ENCODE assay signal across 26 mouse cellular contexts in genomic region chr2:178272350-178272749, GRCm38 (mm10).
DNase-seq lines count a peak whose midpoint lies in the region; ATAC-seq lines count a peak whose summit lies in the region.
"Had no signal": no experiment of that assay in that cellular context is flagged by ENCODE, and none has a peak within 500 bp of the region (broad histone marks: within the 10 kb centered on the region; RNA-seq: fewer than 3 reads in every experiment).

No protein-coding gene starts in this region.

- 0 out of 2 replicates have a peak, but pooled peaks have one; percentile 19 for ATAC-seq in hindbrain, embryonic 14.5 days (ENCODE audit: low FRiP score)
- ATAC-seq in midbrain, embryonic 15.5 days (replicated peaks) = 0 out of 2 replicates have a peak, but pooled peaks have one; percentile 25
- no peak for ATAC-seq in forebrain, embryonic 15.5 days (replicated peaks)
- ATAC-seq: forebrain, embryonic 13.5 days; inflammation-experienced regulatory T-cells, adult 6 months had no signal

- peaks cover 9% of the 10 kb centered on the region; the same call in 1 of the 2 replicates for H3K36me3 ChIP-seq in hindbrain, embryonic 14.5 days (replicated peaks; ENCODE audit: control insufficient read depth, insufficient read depth)
- H3K36me3 ChIP-seq in hindbrain, embryonic 10.5 days = no peaks in the 10 kb centered on the region
- H3K36me3 ChIP-seq in midbrain, embryonic 15.5 days (replicated peaks) = no peaks in the 10 kb centered on the region
- H3K36me3 ChIP-seq in forebrain, embryonic 15.5 days = no peaks in the 10 kb centered on the region
- H3K36me3 ChIP-seq: stomach, embryonic 15.5 days had no signal

- no peak overlapping the region for H3K4me3 ChIP-seq in hindbrain, embryonic 14.5 days (replicated peaks; ENCODE audit: low read length)
- no peak overlapping the region for H3K4me3 ChIP-seq in hindbrain, embryonic 10.5 days
- no peak overlapping the region for H3K4me3 ChIP-seq in midbrain, embryonic 15.5 days
- no peak overlapping the region for H3K4me3 ChIP-seq in forebrain, embryonic 15.5 days
- H3K4me3 ChIP-seq: forebrain, embryonic 13.5 days; gastrocnemius, adult 2 months; stomach, embryonic 15.5 days had no signal

- H3K27me3 ChIP-seq in hindbrain, embryonic 14.5 days (ENCODE audit: control insufficient read depth, insufficient read depth, low read length) = no peaks in the 10 kb centered on the region
- no peaks in the 10 kb centered on the region for H3K27me3 ChIP-seq in hindbrain, embryonic 10.5 days (ENCODE audit: insufficient read depth, poor library complexity, severe bottlenecking)
- H3K27me3 ChIP-seq in midbrain, embryonic 15.5 days (replicated peaks) = no peaks in the 10 kb centered on the region
- H3K27me3 ChIP-seq in forebrain, embryonic 15.5 days = no peaks in the 10 kb centered on the region
- H3K27me3 ChIP-seq: forebrain, embryonic 13.5 days; stomach, embryonic 15.5 days had no signal

- H3K9ac ChIP-seq in hindbrain, embryonic 14.5 days = no peak overlapping the region
- no peak overlapping the region for H3K9ac ChIP-seq in midbrain, embryonic 15.5 days
- no peak overlapping the region for H3K9ac ChIP-seq in forebrain, embryonic 15.5 days (replicated peaks)
- H3K9ac ChIP-seq: forebrain, embryonic 13.5 days; liver, embryonic 14.5 days; stomach, embryonic 15.5 days had no signal

- 62% methylated on average over 4 of the region's 4 CpGs for WGBS in hindbrain, embryonic 14.5 days
- 75% methylated on average over 4 of the region's 4 CpGs for WGBS in hindbrain, embryonic 10.5 days
- WGBS in midbrain, embryonic 15.5 days = 62% methylated on average over 4 of the region's 4 CpGs
- 76% methylated on average over 4 of the region's 4 CpGs for WGBS in forebrain, embryonic 15.5 days

- H3K27ac ChIP-seq in hindbrain, embryonic 14.5 days = 0 out of 2 replicates have a peak overlapping the region, but pooled peaks have one; percentile 3
- no peak overlapping the region for H3K27ac ChIP-seq in hindbrain, embryonic 10.5 days
- no peak overlapping the region for H3K27ac ChIP-seq in midbrain, embryonic 15.5 days
- no peak overlapping the region for H3K27ac ChIP-seq in forebrain, embryonic 15.5 days (replicated peaks)
- H3K27ac ChIP-seq: forebrain, embryonic 13.5 days; gastrocnemius, adult 2 months; liver, embryonic 14.5 days; macrophage; stomach, embryonic 15.5 days had no signal

- no peaks in the 10 kb centered on the region for H3K9me3 ChIP-seq in hindbrain, embryonic 14.5 days (ENCODE audit: control insufficient read depth, low read length)
- H3K9me3 ChIP-seq in hindbrain, embryonic 10.5 days = no peaks in the 10 kb centered on the region
- H3K9me3 ChIP-seq in midbrain, embryonic 15.5 days = no peaks in the 10 kb centered on the region
- no peaks in the 10 kb centered on the region for H3K9me3 ChIP-seq in forebrain, embryonic 15.5 days
- H3K9me3 ChIP-seq: forebrain, embryonic 13.5 days; stomach, embryonic 15.5 days had no signal

- no peak overlapping the region for H3K4me2 ChIP-seq in hindbrain, embryonic 14.5 days (replicated peaks)
- H3K4me2 ChIP-seq in midbrain, embryonic 15.5 days = no peak overlapping the region
- no peak overlapping the region for H3K4me2 ChIP-seq in forebrain, embryonic 15.5 days (replicated peaks)
- H3K4me2 ChIP-seq: forebrain, embryonic 13.5 days; heart, embryonic 11.5 days; stomach, embryonic 15.5 days had no signal

- no peak for DNase-seq in hindbrain, embryonic 14.5 days (ENCODE audit: low spot score)
- DNase-seq in hindbrain, embryonic 10.5 days (ENCODE audit: low spot score) = no peak
- DNase-seq in left cerebral cortex, postnatal 4 days = peak; percentile 28
- no peak for DNase-seq in left cerebral cortex, adult 18-20 months (ENCODE audit: low spot score in 2 of 2)
- peak; percentile 37 for DNase-seq in retina, adult 2 months (ENCODE audit: low read depth, low spot score)
- DNase-seq in urinary bladder, postnatal 10 days (ENCODE audit: low spot score) = no peak
- DNase-seq: adrenal gland, postnatal 14 days; cerebellum, adult 18-20 months; gastrocnemius, adult 2 months; gastrocnemius, postnatal 36 days; heart, adult 18-20 months; heart, postnatal 36 days; kidney, adult 11 months; kidney, postnatal 25 days; liver; lung, adult 2 months; lung, postnatal 10 days; right cerebral cortex, postnatal 25 days had no signal

- H3K4me1 ChIP-seq in hindbrain, embryonic 14.5 days (replicated peaks; ENCODE audit: control insufficient read depth, insufficient read depth, low read length) = no peaks in the 10 kb centered on the region
- H3K4me1 ChIP-seq in hindbrain, embryonic 10.5 days (replicated peaks) = no peaks in the 10 kb centered on the region
- H3K4me1 ChIP-seq in midbrain, embryonic 15.5 days = 0 out of 2 replicates have a peak, but pooled peaks cover 5% of the 10 kb centered on the region
- H3K4me1 ChIP-seq in forebrain, embryonic 15.5 days = no peaks in the 10 kb centered on the region
- H3K4me1 ChIP-seq: forebrain, embryonic 13.5 days; stomach, embryonic 15.5 days had no signal

- intact Hi-C loops in left cerebral cortex, postnatal 4 days (cut with DNase I) = no loop called here

Comparison
In these comparisons a context has a peak if more than half of its experiments do, and no peak if none do; other contexts are left out.
1. DNase-seq: peak in left cerebral cortex, postnatal 4 days (single experiment) and retina, adult 2 months (single experiment); none in hindbrain, embryonic 14.5 days (single experiment), hindbrain, embryonic 10.5 days (single experiment), left cerebral cortex, adult 18-20 months (0 of 2) and urinary bladder, postnatal 10 days (single experiment).